Mouse (Mus musculus) bone marrow, adult 2 months (tissue): ENCODE data around the gene Klf2.

Experiments
- CTCF ChIP-seq: fragments of 200-500 bp; IDR thresholded peaks from 2 replicates; pipeline ENCODE4 v1.5.1; 2011; ENCODE audit warnings: low read length, control low read depth; ENCODE audit not compliant: control insufficient read depth, insufficient read depth
- POLR2A ChIP-seq: fragments of 200-500 bp; IDR thresholded peaks from 2 replicates; pipeline ENCODE4 v1.6.1; 2011; ENCODE audit warnings: low read depth, mild to moderate bottlenecking, control low read depth, low read length, borderline replicate concordance; ENCODE audit not compliant: control insufficient read depth

DNA sequence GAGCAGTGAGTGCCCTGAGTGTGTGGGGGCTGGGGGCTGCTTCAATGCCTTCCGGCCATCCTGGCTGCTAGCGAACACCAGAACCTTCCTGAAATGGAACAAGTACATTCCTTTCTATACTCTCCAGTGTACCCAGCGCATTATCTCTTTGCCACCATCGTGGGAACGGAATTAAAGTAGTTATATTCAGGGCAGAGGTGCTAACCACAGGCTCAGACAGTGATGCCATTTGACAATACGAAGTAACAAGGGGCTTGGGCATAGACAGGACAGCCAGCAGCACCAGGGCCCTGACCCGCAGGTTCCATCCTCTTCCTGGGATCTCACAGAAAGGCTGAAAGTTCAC, 34.8 kb downstream of the Klf2 start:
- no peak for TF ChIP-seq POLR2A
- no peak for TF ChIP-seq CTCF
